Mouse (Mus musculus) kidney, postnatal 14 days (tissue): Measurements from ENCODE around the gene Olfr152.

Source experiments
- DNase-seq: peaks from one replicate; pipeline ENCODE4 v3.0.0; 2022; ENCODE audit warnings: mixed read lengths

The Olfr152 gene

DNA sequence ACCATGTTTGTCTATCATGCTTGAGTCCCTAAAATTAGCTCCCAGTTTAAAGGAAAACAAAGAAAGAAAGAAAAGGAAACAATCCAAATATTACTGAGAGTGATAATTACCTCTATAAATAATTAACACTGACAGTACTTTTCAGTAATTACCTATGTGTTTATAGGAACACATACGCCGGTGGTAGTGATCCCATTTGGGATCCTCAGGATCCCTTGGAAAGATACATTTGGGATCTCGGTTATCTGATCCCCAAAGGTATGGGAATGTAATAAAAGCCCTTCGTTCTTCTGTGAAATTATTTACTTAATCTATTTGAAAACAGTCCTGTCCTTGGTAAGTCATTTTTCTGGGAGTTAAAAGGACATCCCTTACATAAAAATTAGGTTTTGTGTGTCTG lies at the start of gene Olfr152:
Gene Olfr152 (plus strand): TSS at position 301 of the 400 bp plus-strand sequence.
- DNase-seq: no peak

GRCm38 (mm10) chr2:87739878-87740277 lies 39.4 kb upstream of the Olfr152 start, which contains the start of gene Olfr1138:
TSS of gene Olfr1138 (minus strand) at chr2:87739978.
- DNase-seq: no peak

- no peak for DNase-seq
Measured at GRCm38 (mm10) chr2:87743452-87743851, 35.8 kb upstream of the Olfr152 start, which contains the start of gene Olfr1140. TSS of gene Olfr1140 (plus strand) at chr2:87743752.

DNA sequence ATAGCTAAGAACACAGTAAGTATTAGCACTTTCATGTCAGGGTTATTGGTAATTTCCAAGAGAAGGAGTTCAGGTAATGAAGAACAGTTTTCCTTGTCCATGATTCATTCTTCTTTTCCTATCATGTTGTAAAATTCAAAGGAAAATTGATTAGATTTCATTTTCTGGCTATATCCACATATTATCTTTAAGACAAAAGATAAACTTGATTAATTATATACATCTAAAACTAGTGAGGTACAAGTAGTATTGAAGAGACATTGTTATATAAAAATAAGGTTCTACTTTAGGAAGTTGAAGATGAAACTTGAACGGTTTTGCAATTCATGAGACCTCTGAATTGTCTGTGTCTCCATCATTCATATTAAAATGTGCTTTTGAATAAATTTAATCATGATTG lies 25.4 kb upstream of the Olfr152 start, which contains the start of gene Olfr1141:
Gene Olfr1141 (minus strand): TSS at position 101 of the 400 bp plus-strand sequence.
- DNase-seq: no peak

DNA sequence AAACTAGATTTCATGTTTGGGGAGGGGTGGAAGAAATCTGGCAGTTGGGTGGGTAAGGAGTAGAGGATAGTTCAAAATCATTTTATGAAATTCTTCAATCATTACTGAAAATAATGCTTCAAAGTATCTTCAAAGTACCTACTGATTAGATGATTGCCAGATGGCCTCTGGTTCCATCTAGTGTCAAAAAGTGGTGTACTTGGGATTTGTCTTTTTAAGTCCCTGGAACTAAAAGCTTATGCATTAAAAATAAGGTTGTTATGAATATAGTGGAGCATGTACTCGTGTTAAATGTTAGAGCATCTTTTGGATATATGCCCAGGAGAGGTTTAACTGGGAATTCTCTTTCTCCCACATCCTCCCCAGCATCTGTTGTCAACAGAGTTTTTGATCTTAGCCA lies 3.1 kb upstream of the Olfr152 start:
- no peak for DNase-seq

DNA sequence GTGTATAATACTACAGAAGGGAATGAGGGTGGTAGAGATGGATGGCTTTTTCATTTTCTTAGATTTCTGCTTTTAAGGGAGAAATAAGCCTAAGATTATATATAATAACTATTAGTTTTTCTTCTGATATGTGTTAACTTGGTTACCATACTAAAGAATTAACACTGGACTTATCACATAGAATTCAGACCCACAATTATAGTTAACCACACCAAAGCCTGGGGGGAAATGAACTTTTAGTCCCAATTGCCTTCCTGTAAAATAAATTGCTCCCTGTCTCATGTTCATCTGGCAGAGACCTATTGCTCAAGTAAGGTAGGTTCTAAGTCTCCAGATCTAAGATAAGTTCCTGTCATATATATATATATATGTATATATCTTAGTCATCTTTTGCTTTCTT lies 21.0 kb downstream of the Olfr152 start, which contains the start of gene Olfr1143:
Gene Olfr1143 (plus strand): TSS at position 301 of the 400 bp plus-strand sequence.
- no peak for DNase-seq

DNA sequence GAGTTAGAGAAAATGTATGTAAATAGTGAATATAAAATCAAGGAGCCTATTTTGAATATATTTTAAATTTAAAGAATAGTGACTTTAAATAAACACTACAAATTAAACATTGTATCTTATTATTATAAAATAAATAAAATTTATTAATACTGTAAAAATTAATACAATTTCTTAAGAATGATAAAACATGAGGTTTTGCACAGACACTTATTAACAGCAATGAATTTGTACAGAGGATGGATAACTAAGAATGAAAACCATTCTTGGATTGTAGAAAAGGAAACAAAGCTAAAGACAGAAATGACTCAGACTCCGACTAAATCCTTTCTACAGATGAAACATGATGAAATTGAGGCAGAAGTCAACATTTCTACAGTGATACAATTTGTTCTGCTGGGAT lies 30.2 kb downstream of the Olfr152 start, which contains the start of gene Olfr1145:
Gene Olfr1145 (plus strand): TSS at position 301 of the 400 bp plus-strand sequence.
- no peak for DNase-seq

GRCm38 (mm10) chr2:87830233-87830632 lies 51.0 kb downstream of the Olfr152 start, which contains the start of gene Olfr1148:
TSS of gene Olfr1148 (plus strand) at chr2:87830533.
- no peak for DNase-seq
